Mouse (Mus musculus): ENCODE results near the gene Snx18.

Gene Snx18

GRCm38 (mm10) chr13:113615971-113616671 is 2.2 kb downstream of the Snx18 start:
- DNase-seq (ENCODE audit: low read depth, low spot score): no peak

GRCm38 (mm10) chr13:113615546-113615941 is 2.8 kb downstream of the Snx18 start:
- DNase-seq (ENCODE audit: low read depth, low spot score): no peak

- DNase-seq (ENCODE audit: low read depth, low spot score): no peak
These were observed 3.5 kb downstream of the Snx18 start for GRCm38 (mm10) chr13:113614635-113615545.

- no peak for DNase-seq (ENCODE audit: low read depth, low spot score)
These were observed 4.5 kb downstream of the Snx18 start for GRCm38 (mm10) chr13:113613882-113614281.

- DNase-seq (ENCODE audit: low read depth, low spot score): no peak
These were observed 5.0 kb downstream of the Snx18 start for GRCm38 (mm10) chr13:113613341-113613740.

GRCm38 (mm10) chr13:113612141-113612950 is 6.0 kb downstream of the Snx18 start:
- DNase-seq (ENCODE audit: low read depth, low spot score): no peak

- DNase-seq (ENCODE audit: low read depth, low spot score): no peak
These were observed 7.4 kb downstream of the Snx18 start for GRCm38 (mm10) chr13:113610732-113611500.

GRCm38 (mm10) chr13:113609429-113609828 is 8.9 kb downstream of the Snx18 start:
- DNase-seq (ENCODE audit: low read depth, low spot score): no peak

- no peak for DNase-seq (ENCODE audit: low read depth, low spot score)
These were observed 10.5 kb downstream of the Snx18 start for GRCm38 (mm10) chr13:113607821-113608220.

GRCm38 (mm10) chr13:113607371-113607770 is 11.0 kb downstream of the Snx18 start:
- no peak for DNase-seq (ENCODE audit: low read depth, low spot score)

- no peak for DNase-seq (ENCODE audit: low read depth, low spot score)
These were observed 11.5 kb downstream of the Snx18 start for GRCm38 (mm10) chr13:113606741-113607358.

GRCm38 (mm10) chr13:113606131-113606530 is 12.2 kb downstream of the Snx18 start:
- DNase-seq (ENCODE audit: low read depth, low spot score): peak; percentile 76

GRCm38 (mm10) chr13:113605693-113606092 is 12.7 kb downstream of the Snx18 start:
- no peak for DNase-seq (ENCODE audit: low read depth, low spot score)

GRCm38 (mm10) chr13:113604321-113604720 is 14.0 kb downstream of the Snx18 start:
- no peak for DNase-seq (ENCODE audit: low read depth, low spot score)

GRCm38 (mm10) chr13:113602882-113603342 is 15.5 kb downstream of the Snx18 start:
- DNase-seq (ENCODE audit: low read depth, low spot score): no peak

GRCm38 (mm10) chr13:113601831-113602604 is 16.3 kb downstream of the Snx18 start:
- DNase-seq (ENCODE audit: low read depth, low spot score): no peak

GRCm38 (mm10) chr13:113600531-113601463 is 17.6 kb downstream of the Snx18 start:
- DNase-seq (ENCODE audit: low read depth, low spot score): no peak

- DNase-seq (ENCODE audit: low read depth, low spot score): no peak
These were observed 18.4 kb downstream of the Snx18 start for GRCm38 (mm10) chr13:113599701-113600530.

Measured in WW6 (cell line).